Mouse (Mus musculus) mouse embryonic stem cell (cell line): ENCODE measurements around the gene Nr2e1.

Experiments
- in situ Hi-C, 2 experiments: fragments of 300-500 bp; cut with MboI; formaldehyde crosslinking; loops; 1 replicate in 1 of 2; 3 replicates in 1 of 2; pipeline ENCODE4 v1.14.3; 2019 to 2020; ENCODE audit warnings: low sequenced_read_pairs in 2 of 2, low pct_unique_long_range_greater_than_20kb in 1 of 2, mixed read lengths in 1 of 2; ENCODE audit not compliant: unreplicated experiment in 1 of 2

The Nr2e1 gene

GRCm38 (mm10) chr10:42583157-42583872 lies at the start of gene Nr2e1, which contains the start of gene Ostm1:
TSS of gene Nr2e1 (minus strand) at chr10:42583632.
TSS of gene Ostm1 (plus strand) at chr10:42583822.
- in situ Hi-C loops: loop anchor here in 1 of 2 experiments (25.0 kb wide), 2 partner anchors 271 to 604 kb away; no protein-coding TSS in a partner anchor

GRCm38 (mm10) chr10:42632453-42633360 lies 49.3 kb upstream of the Nr2e1 start:
- in situ Hi-C loops: loop anchor here (5.0 to 10.0 kb wide), 2 partner anchors 45 to 328 kb away; no protein-coding TSS in a partner anchor

GRCm38 (mm10) chr10:42631754-42632452 lies 48.5 kb upstream of the Nr2e1 start:
- in situ Hi-C loops: loop anchor here (5.0 to 10.0 kb wide), 2 partner anchors 45 to 327 kb away; no protein-coding TSS in a partner anchor

- in situ Hi-C loops: loop anchor here (5.0 to 10.0 kb wide), 2 partner anchors 43 to 326 kb away; no protein-coding TSS in a partner anchor
These were observed 47.3 kb upstream of the Nr2e1 start for GRCm38 (mm10) chr10:42630596-42631355.

GRCm38 (mm10) chr10:42625907-42626306 lies 42.5 kb upstream of the Nr2e1 start:
- in situ Hi-C loops: no loop called here

DNA sequence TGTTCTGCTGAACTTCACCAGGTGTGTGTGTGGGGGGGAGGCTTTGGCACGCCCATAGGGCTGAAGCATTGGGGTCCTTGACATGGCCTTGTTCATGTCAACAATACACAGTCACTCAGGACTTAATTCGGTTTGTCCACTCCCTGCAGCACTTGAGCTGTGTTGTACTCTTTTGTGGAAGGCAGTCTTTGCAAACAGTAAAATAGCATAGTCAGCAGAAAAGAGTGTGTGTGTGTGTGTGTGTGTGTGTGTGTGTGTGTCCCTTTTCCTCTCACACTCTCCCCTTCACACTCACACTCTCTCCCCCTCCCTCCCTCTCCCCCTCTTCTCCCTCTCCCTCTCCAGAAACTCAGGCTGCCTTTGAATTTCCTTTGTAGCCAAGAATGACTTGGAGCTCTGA lies 34.9 kb upstream of the Nr2e1 start:
- in situ Hi-C loops: no loop called here

GRCm38 (mm10) chr10:42614766-42615165 lies 31.3 kb upstream of the Nr2e1 start:
- in situ Hi-C loops: no loop called here

DNA sequence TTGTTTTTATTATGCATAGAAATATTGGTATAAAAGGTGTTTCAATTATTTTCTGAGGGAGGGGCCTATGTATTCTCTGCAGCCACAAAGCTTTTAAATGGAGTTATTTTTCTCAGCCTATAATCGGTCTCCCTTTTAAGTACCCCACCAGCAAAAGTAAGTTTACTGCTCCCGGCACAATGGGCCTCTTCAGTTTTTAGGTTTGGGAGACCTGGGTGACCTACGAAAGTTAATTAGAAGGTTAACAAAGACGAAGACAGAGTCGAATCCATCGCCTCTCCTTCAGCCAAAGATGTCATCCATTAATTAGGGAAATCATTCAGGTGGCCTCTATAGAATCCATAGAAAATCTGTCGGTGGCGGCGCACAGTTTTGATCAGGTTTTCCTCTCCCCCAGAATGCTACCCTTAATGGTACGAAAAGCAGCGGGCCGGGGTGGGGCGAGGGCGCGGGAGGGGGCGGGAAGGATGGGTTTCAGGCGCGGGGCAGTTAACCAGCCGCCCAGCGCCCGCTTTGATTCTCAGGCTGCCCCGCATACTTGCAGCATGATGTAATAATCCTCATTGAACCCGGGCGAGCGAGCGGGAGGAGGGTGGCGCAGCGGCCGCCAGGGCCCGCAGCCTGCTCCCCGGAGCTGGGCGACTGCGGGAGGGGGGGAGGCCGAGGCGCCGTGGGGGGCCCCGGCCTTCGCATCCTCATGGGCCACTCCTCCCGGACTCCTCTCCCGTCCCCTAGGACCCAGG lies 30.4 kb upstream of the Nr2e1 start:
- in situ Hi-C loops: no loop called here

GRCm38 (mm10) chr10:42613075-42613474 lies 29.6 kb upstream of the Nr2e1 start:
- in situ Hi-C loops: no loop called here

GRCm38 (mm10) chr10:42606757-42607156 lies 23.3 kb upstream of the Nr2e1 start:
- in situ Hi-C loops: no loop called here

DNA sequence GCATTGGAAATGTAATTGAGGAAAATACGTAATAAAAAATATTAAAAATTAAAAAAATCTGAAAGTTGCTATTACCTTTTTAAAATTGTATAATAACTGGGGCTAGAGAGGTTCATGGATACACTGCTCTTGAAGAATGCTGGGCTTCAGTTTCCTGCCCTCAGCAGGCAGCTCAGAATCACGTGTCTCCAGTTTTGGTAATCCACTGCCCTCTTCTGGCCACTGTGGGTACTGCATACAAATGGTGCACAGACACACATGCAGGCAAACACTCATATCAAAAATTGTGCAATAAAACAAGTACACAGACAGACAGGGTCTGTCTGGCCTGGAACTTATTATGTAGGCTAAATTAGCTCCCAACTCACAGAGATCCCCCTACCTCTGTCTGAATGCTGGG lies 21.4 kb upstream of the Nr2e1 start:
- in situ Hi-C loops: loop anchor here in 1 of 2 experiments (5.0 kb wide), 1 partner anchor 293 kb away; no protein-coding TSS in a partner anchor

GRCm38 (mm10) chr10:42601556-42601955 lies 18.1 kb upstream of the Nr2e1 start:
- in situ Hi-C loops: loop anchor here in 1 of 2 experiments (5.0 kb wide), 1 partner anchor 289 kb away; no protein-coding TSS in a partner anchor

- in situ Hi-C loops: loop anchor here in 1 of 2 experiments (25.0 kb wide), 2 partner anchors 286 to 589 kb away; no protein-coding TSS in a partner anchor
These were observed 15.2 kb upstream of the Nr2e1 start for GRCm38 (mm10) chr10:42598615-42599014.

DNA sequence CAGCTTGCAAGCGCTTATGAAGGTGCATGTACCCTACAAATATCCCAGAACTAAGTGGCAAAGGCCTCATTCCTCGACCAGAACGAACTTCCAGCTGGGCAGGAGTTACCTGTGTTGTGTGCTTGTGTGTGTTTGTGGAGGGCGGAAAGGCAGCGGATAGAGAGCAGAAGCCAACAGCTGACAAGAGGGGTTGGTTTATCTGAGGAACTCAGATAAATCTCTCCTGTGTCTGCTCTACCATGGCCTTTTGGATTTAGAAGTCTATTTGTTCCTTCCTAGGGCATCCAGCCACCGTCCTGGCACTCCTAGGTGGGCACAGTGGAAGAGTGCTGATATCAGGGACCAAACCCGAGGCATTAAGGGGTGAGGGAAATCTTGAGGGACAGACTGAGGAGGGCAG lies 9.8 kb upstream of the Nr2e1 start:
- in situ Hi-C loops: loop anchor here in 1 of 2 experiments (25.0 kb wide), 2 partner anchors 281 to 594 kb away; no protein-coding TSS in a partner anchor

DNA sequence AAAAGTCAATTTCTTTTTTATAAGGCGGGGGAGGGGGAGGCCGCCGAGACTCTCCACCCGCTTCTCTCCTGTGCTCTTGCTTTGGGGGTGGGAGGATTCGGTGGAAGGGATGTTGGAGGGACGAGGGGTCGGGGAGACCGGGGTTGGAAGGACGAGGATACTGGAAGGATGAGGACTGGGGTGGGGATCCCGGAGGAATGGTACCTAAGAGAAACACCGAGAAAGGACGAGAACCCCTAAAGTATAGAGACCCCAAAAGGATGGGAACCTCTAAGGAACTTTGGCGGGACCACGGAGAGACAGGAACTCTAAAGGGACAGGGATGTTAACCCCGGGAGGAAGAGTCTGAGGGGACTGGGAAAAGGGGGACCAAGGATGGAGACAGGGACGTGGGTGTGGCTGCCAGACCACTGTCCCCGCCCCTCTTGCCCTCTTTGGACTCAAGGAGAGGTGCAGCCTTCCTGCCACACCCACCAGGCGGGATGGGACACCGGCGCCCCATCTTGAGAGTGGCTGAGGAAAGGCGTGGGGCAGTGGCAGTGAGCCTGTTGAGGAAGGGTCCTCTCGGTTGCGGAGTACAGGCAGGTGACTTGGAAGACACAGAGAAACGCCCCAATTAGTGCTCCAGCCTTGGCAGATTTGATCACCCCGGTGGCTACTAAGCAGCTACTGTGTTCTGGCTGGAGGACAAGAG lies 8.7 kb upstream of the Nr2e1 start:
- in situ Hi-C loops: loop anchor here in 1 of 2 experiments (25.0 kb wide), 2 partner anchors 280 to 595 kb away; no protein-coding TSS in a partner anchor
